Mouse (Mus musculus) intestine, postnatal 0 days (tissue): ENCODE measurements around the gene Mpzl3. TPM values are rescaled to one million over a fixed set of nuclear protein-coding genes. Genes with fewer than 3 reads are reported as not detected.

Source experiments
- ATAC-seq: fragments of 200-750 bp; cut with Nextera tagmentation; 2 replicates; pipeline ENCODE4 v1.8.0; 2017; ENCODE audit warnings: mild to moderate bottlenecking, moderate TSS enrichment, moderate library complexity
- H3K27ac ChIP-seq: fragments of 300-500 bp; sonication (generic); 2 replicates; pipeline ENCODE4 v1.5.1; 2014; ENCODE audit warnings: mild to moderate bottlenecking, low read depth, low read length, moderate library complexity
- H3K27me3 ChIP-seq: fragments of 300-500 bp; sonication (generic); replicated peaks from 2 replicates; pipeline ENCODE4 v1.6.1; 2014; ENCODE audit warnings: low read length, mixed read lengths; ENCODE audit not compliant: control insufficient read depth, insufficient read depth
- H3K36me3 ChIP-seq: fragments of 300-500 bp; sonication (generic); 2 replicates; pipeline ENCODE4 v1.6.1; 2014; ENCODE audit warnings: mild to moderate bottlenecking, moderate library complexity; ENCODE audit not compliant: control insufficient read depth, insufficient read depth
- H3K4me1 ChIP-seq: fragments of 300-500 bp; sonication (generic); replicated peaks from 2 replicates; pipeline ENCODE4 v1.6.1; 2014; ENCODE audit warnings: antibody characterized with exemption, low read length, mixed read lengths; ENCODE audit not compliant: control insufficient read depth, insufficient read depth
- H3K4me2 ChIP-seq: fragments of 300-500 bp; sonication (generic); replicated peaks from 2 replicates; pipeline ENCODE4 v1.6.1; 2014; ENCODE audit warnings: low read depth, mild to moderate bottlenecking, moderate library complexity
- H3K4me3 ChIP-seq: fragments of 300-500 bp; sonication (generic); 2 replicates; pipeline ENCODE4 v1.5.1; 2014; ENCODE audit warnings: low read depth, low read length
- H3K9ac ChIP-seq: fragments of 300-500 bp; sonication (generic); 2 replicates; pipeline ENCODE4 v1.6.1; 2014; ENCODE audit warnings: mild to moderate bottlenecking, low read depth, low read length
- H3K9me3 ChIP-seq: fragments of 300-500 bp; sonication (generic); 2 replicates; pipeline ENCODE4 v1.6.1; 2016; ENCODE audit warnings: mixed run types; ENCODE audit not compliant: control insufficient read depth
- CTCF ChIP-seq: sonication (generic); IDR thresholded peaks from 2 replicates; pipeline ENCODE4 v1.5.1; 2016; ENCODE audit warnings: low read depth, mild to moderate bottlenecking, control low read depth, antibody characterized with exemption, moderate library complexity
- WGBS: fragments of 180-500 bp; shearing (Covaris S2); extraction: QIAGEN DNeasy Blood & Tissue Kit; methylation state at CpG from one replicate; pipeline ENCODE4 v1.1.7; 2014; 5-methylcytosine and 5-hydroxymethylcytosine counted together
- polyA plus RNA-seq: library from polyadenylated mRNA; unstranded; fragments of >200 nt; fragmentation: Nextera tagmentation; extraction: Ambion mirVana; gene quantifications from 2 replicates; pipeline ENCODE4 v1.2.1, GENCODE M21; 2015

Mpzl3 gene
- polyA plus RNA-seq, 1 experiment from 2014 or later: 6.5 TPM

GRCm38 (mm10) chr9:45090811-45091210 is 35.8 kb downstream of the Mpzl3 start:
- Histone ChIP-seq H3K36me3 (no peaks in the 10 kb centered on the region), H3K4me3 (no peak overlapping the region), H3K27ac (no peak overlapping the region), H3K4me2 (no peak overlapping the region), H3K9ac (no peak overlapping the region), H3K27me3 (no peaks in the 10 kb centered on the region), H3K4me1 (no peaks in the 10 kb centered on the region), H3K9me3 (no peaks in the 10 kb centered on the region)
- no peak for ATAC-seq
- WGBS: 72% methylated on average over 3 of the region's 3 CpGs
- peak; percentile 59 for TF ChIP-seq CTCF

DNA sequence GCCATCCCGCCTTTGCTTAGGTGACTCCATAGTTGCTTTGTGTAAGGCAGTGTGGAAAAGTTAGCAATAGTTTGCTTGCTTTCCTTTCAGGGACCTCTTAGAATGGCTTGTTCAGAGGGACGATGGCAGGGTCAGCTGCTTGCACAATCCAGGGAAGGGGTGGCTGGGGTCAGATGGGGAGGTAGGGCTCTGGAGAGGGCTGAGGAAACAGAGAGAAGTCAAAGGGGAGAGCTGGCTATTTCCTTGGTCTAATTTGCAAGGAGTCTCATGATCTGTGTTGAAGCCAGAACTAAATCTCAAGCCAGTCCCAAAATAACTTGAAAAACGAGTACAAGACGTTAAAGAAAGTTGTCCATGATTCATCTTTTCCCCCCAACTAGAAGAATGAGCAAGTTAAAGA is 37.7 kb downstream of the Mpzl3 start:
- Histone ChIP-seq H3K4me1 (no peaks in the 10 kb centered on the region), H3K27ac (no peak overlapping the region), H3K9me3 (no peaks in the 10 kb centered on the region), H3K27me3 (no peaks in the 10 kb centered on the region), H3K36me3 (no peaks in the 10 kb centered on the region), H3K4me2 (no peak overlapping the region), H3K4me3 (no peak overlapping the region), H3K9ac (no peak overlapping the region)
- TF ChIP-seq CTCF: no peak
- no peak for ATAC-seq
- 58% methylated on average over 4 of the region's 4 CpGs for WGBS

- Histone ChIP-seq H3K4me2 (no peak overlapping the region), H3K27ac (no peak overlapping the region), H3K27me3 (no peaks in the 10 kb centered on the region), H3K36me3 (no peaks in the 10 kb centered on the region), H3K4me3 (no peak overlapping the region), H3K9ac (no peak overlapping the region), H3K4me1 (0 out of 2 replicates have a peak, but pooled peaks cover 2% of the 10 kb centered on the region), H3K9me3 (no peaks in the 10 kb centered on the region)
- WGBS: 47% methylated on average over 6 of the region's 6 CpGs
- ATAC-seq: peak; percentile 82
- TF ChIP-seq CTCF: no peak
Observed at GRCm38 (mm10) chr9:45095149-45095937, 40.4 kb downstream of the Mpzl3 start.

DNA sequence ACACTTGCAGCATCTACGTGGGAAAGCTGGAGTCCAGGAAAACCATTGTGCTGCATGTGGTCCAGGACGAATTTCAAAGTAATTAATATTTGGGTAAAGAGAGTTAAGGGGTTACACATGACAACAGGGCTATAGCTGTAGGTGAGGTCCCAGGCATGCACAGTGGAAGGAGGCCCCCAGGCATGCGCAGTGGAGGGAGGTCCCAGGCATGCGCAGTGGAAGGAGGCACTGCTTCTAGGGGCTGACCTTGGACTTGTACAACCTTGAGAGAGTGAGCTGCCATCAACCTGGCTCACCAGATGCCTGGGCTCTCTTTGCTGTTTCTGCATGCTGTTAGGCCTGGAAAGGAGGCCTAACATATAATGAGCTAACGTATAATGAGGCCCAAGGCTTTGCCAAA is 42.9 kb downstream of the Mpzl3 start:
- H3K27ac ChIP-seq: no peak overlapping the region
- TF ChIP-seq CTCF: no peak
- no peak overlapping the region for H3K9ac ChIP-seq
- no peaks in the 10 kb centered on the region for H3K36me3 ChIP-seq
- no peaks in the 10 kb centered on the region for H3K9me3 ChIP-seq
- H3K27me3 ChIP-seq: no peaks in the 10 kb centered on the region
- H3K4me2 ChIP-seq: no peak overlapping the region
- no peak overlapping the region for H3K4me3 ChIP-seq
- H3K4me1 ChIP-seq: peaks cover 9% of the 10 kb centered on the region; the same call in 1 of the 2 replicates
- no peak for ATAC-seq
- WGBS: 84% methylated on average over 5 of the region's 5 CpGs

GRCm38 (mm10) chr9:45098426-45098825 is 43.4 kb downstream of the Mpzl3 start:
- Histone ChIP-seq H3K27ac (no peak overlapping the region), H3K27me3 (no peaks in the 10 kb centered on the region), H3K4me1 (peaks cover 9% of the 10 kb centered on the region; the same call in 1 of the 2 replicates), H3K9me3 (no peaks in the 10 kb centered on the region), H3K4me3 (no peak overlapping the region), H3K9ac (no peak overlapping the region), H3K4me2 (no peak overlapping the region), H3K36me3 (no peaks in the 10 kb centered on the region)
- WGBS: 41% methylated on average over 3 of the region's 3 CpGs
- no peak for TF ChIP-seq CTCF
- ATAC-seq: no peak

- 60% methylated on average over 1 of the region's 1 CpGs for whole genome bisulfite sequencing
- Histone ChIP-seq H3K4me3 (no peak overlapping the region), H3K36me3 (no peaks in the 10 kb centered on the region), H3K27ac (peak overlapping the region; percentile 85), H3K9ac (no peak overlapping the region; the same call in 1 of the 2 replicates), H3K9me3 (no peaks in the 10 kb centered on the region), H3K4me2 (peak overlapping the region; percentile 57), H3K4me1 (peaks cover 11% of the 10 kb centered on the region), H3K27me3 (no peaks in the 10 kb centered on the region)
- TF ChIP-seq CTCF: no peak
- no peak for ATAC-seq
Observed at GRCm38 (mm10) chr9:45102528-45102927, 47.5 kb downstream of the Mpzl3 start.
